Mouse (Mus musculus) kidney, adult 18-20 months (tissue): ENCODE measurements at regions not wholly inside any gene's neighbourhood (a gene's known extent, or its start where the extent isn't known, plus 50 kb on each side); places are given as distances from the start of the nearest gene placed in this dataset.
A peak's percentile ranks its signal among the peaks of the same experiment; 100 is the strongest.

Experiments
- DNase-seq: peaks from one replicate; pipeline ENCODE4 v3.0.0; 2021

- DNase-seq: no peak
These were observed 52.0 kb downstream of the 4930426L09Rik start for GRCm38 (mm10) chr2:19049877-19050731.

GRCm38 (mm10) chr2:19055500-19055899 lies 57.4 kb downstream of the 4930426L09Rik start:
- DNase-seq: no peak

GRCm38 (mm10) chr2:19057859-19058258 lies 59.7 kb downstream of the 4930426L09Rik start:
- DNase-seq: no peak

- DNase-seq: no peak
These were observed 60.6 kb downstream of the 4930426L09Rik start for GRCm38 (mm10) chr2:19058765-19059164.

GRCm38 (mm10) chr2:19059246-19059645 lies 61.1 kb downstream of the 4930426L09Rik start:
- DNase-seq: no peak

GRCm38 (mm10) chr2:19060218-19060915 lies 62.2 kb downstream of the 4930426L09Rik start:
- no peak for DNase-seq

- DNase-seq: peak; percentile 14
These were observed 66.6 kb downstream of the 4930426L09Rik start for GRCm38 (mm10) chr2:19064560-19065362.

GRCm38 (mm10) chr2:19065511-19065910 lies 67.4 kb downstream of the 4930426L09Rik start:
- no peak for DNase-seq

GRCm38 (mm10) chr2:19068161-19068560 lies 70.0 kb downstream of the 4930426L09Rik start:
- no peak for DNase-seq

- DNase-seq: no peak
These were observed 85.7 kb downstream of the 4930426L09Rik start for GRCm38 (mm10) chr2:19083816-19084215.

- no peak for DNase-seq
These were observed 87.0 kb downstream of the 4930426L09Rik start for GRCm38 (mm10) chr2:19085105-19085504.

- DNase-seq: no peak
These were observed 88.0 kb downstream of the 4930426L09Rik start for GRCm38 (mm10) chr2:19086167-19086566.

GRCm38 (mm10) chr2:19086621-19087020 lies 88.5 kb downstream of the 4930426L09Rik start:
- DNase-seq: peak; percentile 43

- DNase-seq: no peak
These were observed 99.7 kb upstream of the Armc3 start for GRCm38 (mm10) chr2:19099384-19099783.

- no peak for DNase-seq
These were observed 90.3 kb upstream of the Armc3 start for GRCm38 (mm10) chr2:19108753-19109152.

- DNase-seq: no peak
These were observed 79.2 kb upstream of the Armc3 start for GRCm38 (mm10) chr2:19119871-19120270.

- no peak for DNase-seq
These were observed 66.2 kb upstream of the Armc3 start for GRCm38 (mm10) chr2:19132864-19133263.

GRCm38 (mm10) chr2:19142586-19142985 lies 56.5 kb upstream of the Armc3 start:
- no peak for DNase-seq

GRCm38 (mm10) chr2:19145412-19145811 lies 53.7 kb upstream of the Armc3 start:
- no peak for DNase-seq

GRCm38 (mm10) chr2:19145881-19146280 lies 53.2 kb upstream of the Armc3 start:
- peak; percentile 46 for DNase-seq

GRCm38 (mm10) chr2:19146289-19146688 lies 52.8 kb upstream of the Armc3 start:
- DNase-seq: no peak

- DNase-seq: peak; percentile 33
These were observed 50.3 kb upstream of the Armc3 start for GRCm38 (mm10) chr2:19148812-19149211.
